Mouse (Mus musculus): ENCODE measurements around the gene Uox. TPM values are rescaled to one million over a fixed set of nuclear protein-coding genes. Genes with fewer than 3 reads are reported as not detected.

Gene Uox
- total RNA-seq (2023): not detected

DNA sequence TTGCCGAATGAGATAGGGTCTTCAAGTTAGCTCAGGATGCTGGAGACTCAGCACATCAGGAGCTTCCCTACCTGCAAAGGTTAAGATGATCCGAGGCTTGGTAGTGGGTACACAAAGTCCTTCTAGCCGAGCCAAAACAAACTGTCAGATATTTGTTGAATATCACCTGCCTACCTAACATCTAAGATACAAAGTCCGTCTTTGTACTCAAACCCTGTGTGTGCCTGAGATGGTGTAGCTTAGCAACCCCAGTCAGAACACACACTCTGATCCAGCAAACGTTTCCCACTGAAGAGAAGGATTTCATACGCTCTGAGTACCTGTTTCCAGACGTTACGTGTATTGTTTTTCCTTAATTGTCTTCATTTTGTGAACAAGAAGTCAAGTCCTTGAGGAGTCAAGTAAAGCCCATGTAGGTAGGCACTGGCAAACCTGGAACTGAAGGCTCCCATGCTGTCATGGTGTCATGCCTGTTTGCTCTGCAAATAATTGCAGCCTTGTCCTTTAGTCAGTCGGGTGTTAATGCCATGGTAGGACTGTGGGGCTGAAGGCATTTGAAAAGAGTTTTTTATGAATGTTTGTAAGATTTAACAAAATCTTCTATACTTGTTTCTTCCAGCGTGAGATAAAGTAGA, at the start of gene Uox:
Uox (plus strand) TSS at position 279 of the 635 bp plus-strand sequence.

GRCm38 (mm10) chr3:146520798-146521651, 49.2 kb upstream of the Uox start, which contains the start of gene Rpf1:
Gene Rpf1, minus strand, starts transcription at chr3:146521429.

DNA sequence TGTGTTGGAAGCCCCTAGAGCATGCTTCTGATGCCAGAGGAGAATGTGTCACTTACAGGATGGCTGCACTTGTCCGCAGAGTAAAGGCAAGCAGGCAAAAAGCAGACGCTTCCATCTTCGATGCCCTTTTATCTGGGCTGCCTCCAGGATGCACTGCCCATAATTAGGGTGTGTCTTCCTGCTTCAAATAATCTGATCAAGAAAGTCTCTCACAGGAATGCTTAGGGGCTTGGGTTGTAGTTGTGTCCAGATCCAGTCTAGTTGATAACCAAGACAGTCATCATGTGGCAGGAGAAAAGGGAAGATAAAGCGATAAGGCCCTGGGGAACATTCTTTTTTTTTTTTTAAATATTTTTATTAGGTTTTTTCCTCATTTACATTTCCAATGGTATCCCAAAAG, 45.3 kb downstream of the Uox start, which contains the start of gene Dnase2b:
Dnase2b (minus strand) TSS at position 101 of the 400 bp plus-strand sequence.

DNA sequence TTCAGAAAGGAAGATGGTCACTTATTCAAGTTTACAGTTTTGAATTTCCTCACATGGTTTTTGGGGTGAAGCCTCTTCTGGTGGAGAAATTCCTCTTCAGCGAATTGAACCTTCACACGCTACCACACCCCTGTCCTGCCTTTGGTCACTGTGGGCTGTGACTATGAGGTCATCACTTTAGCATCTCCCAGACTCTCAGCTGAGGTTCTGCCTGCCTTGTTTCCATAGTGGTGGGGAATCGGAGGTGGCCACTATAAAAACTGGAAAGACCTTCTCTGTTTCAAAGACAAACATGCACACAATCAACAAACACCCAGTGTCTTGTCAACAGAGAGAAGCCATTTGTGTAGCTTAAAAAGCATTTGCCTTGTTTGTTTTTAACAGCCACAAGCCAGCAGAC, 81.0 kb downstream of the Uox start, which contains the start of gene 4930503B20Rik:
4930503B20Rik (minus strand) TSS at position 101 of the 400 bp plus-strand sequence.

Other genes starting within 250 kb of the Uox start
- 1 to 10 TPM; 1.8 to 2.2 TPM for gene Ssx2ip, start 165.8 kb upstream of the Uox start, total RNA-seq (2023)
- gene Ctbs, start 120.6 kb upstream of the Uox start, total RNA-seq (2023): 10 to 100 TPM; 22.6 to 23.7 TPM
- gene Spata1, start 70.7 kb upstream of the Uox start, total RNA-seq (2023): 1 to 10 TPM; 4.3 TPM
- gene Gng5, start 70.6 kb upstream of the Uox start, total RNA-seq (2023): 100 to 1,000 TPM; 287 to 290 TPM
- gene Rpf1, start 49.0 kb upstream of the Uox start, total RNA-seq (2023): 10 to 100 TPM; 52.3 to 61.4 TPM
- not detected for gene Dnase2b, start 45.2 kb downstream of the Uox start, total RNA-seq (2023)
- gene 4930503B20Rik, start 80.9 kb downstream of the Uox start, total RNA-seq (2023): not detected
- gene Samd13, start 115.2 kb downstream of the Uox start, total RNA-seq (2023): not detected
- gene Prkacb, start 242.6 kb downstream of the Uox start, total RNA-seq (2023): 10 to 100 TPM; 56.7 to 56.8 TPM